Mouse (Mus musculus) heart, adult 11 months (tissue): Measurements from ENCODE around the gene Fbxl8.
"Not testable (repeated sequence)": the region's sequence is repeated elsewhere in the genome, so short reads cannot be mapped to it uniquely, and the experiment has no call there.

Experiments
- DNase-seq: peaks from one replicate; pipeline ENCODE4 v3.0.0; 2022

Fbxl8 gene

GRCm38 (mm10) chr8:105285514-105285913 is 21.1 kb downstream of the Fbxl8 start:
- peak; percentile 92 for DNase-seq

GRCm38 (mm10) chr8:105286907-105287306 is 22.5 kb downstream of the Fbxl8 start:
- DNase-seq, result no peak

GRCm38 (mm10) chr8:105288231-105288630 is 23.8 kb downstream of the Fbxl8 start:
- no peak for DNase-seq

- peak; percentile 99 for DNase-seq
These were observed 24.7 kb downstream of the Fbxl8 start for GRCm38 (mm10) chr8:105288958-105289732.

GRCm38 (mm10) chr8:105289805-105290460 is 25.5 kb downstream of the Fbxl8 start, which contains the start of gene 4931428F04Rik:
Gene 4931428F04Rik, minus strand, starts transcription at chr8:105289864.
- peak; percentile 93 for DNase-seq

- peak; percentile 98 for DNase-seq
These were observed 26.3 kb downstream of the Fbxl8 start for GRCm38 (mm10) chr8:105290554-105291314.

- not testable (repeated sequence) for DNase-seq
These were observed 26.9 kb downstream of the Fbxl8 start for GRCm38 (mm10) chr8:105291364-105291763.

GRCm38 (mm10) chr8:105291802-105292201 is 27.4 kb downstream of the Fbxl8 start:
- not testable (repeated sequence) for DNase-seq

- DNase-seq, result no peak
These were observed 28.0 kb downstream of the Fbxl8 start for GRCm38 (mm10) chr8:105292471-105292870.

- DNase-seq, result peak; percentile 90
These were observed 29.0 kb downstream of the Fbxl8 start for GRCm38 (mm10) chr8:105293405-105293804.

- DNase-seq, result no peak
These were observed 30.3 kb downstream of the Fbxl8 start for GRCm38 (mm10) chr8:105294776-105295175.

GRCm38 (mm10) chr8:105295256-105295655 is 30.8 kb downstream of the Fbxl8 start:
- peak; percentile 94 for DNase-seq

GRCm38 (mm10) chr8:105295895-105296573 is 31.6 kb downstream of the Fbxl8 start, which contains the start of gene Exoc3l:
Gene Exoc3l, minus strand, starts transcription at chr8:105296101.
- peak; percentile 95 for DNase-seq

GRCm38 (mm10) chr8:105297511-105298192 is 33.2 kb downstream of the Fbxl8 start, which contains the start of gene E2f4:
Gene E2f4, plus strand, starts transcription at chr8:105297663.
- peak; percentile 99 for DNase-seq

- peak; percentile 92 for DNase-seq
These were observed 34.2 kb downstream of the Fbxl8 start for GRCm38 (mm10) chr8:105298351-105299252.

GRCm38 (mm10) chr8:105299962-105300361 is 35.5 kb downstream of the Fbxl8 start:
- peak; percentile 92 for DNase-seq

GRCm38 (mm10) chr8:105303396-105303795 is 38.9 kb downstream of the Fbxl8 start:
- DNase-seq, result no peak

- no peak for DNase-seq
These were observed 39.4 kb downstream of the Fbxl8 start for GRCm38 (mm10) chr8:105303874-105304273.

GRCm38 (mm10) chr8:105304325-105305210 is 40.1 kb downstream of the Fbxl8 start:
- no peak for DNase-seq
